Mouse (Mus musculus) lung, postnatal 0 days (tissue): ENCODE measurements at regions not wholly inside any gene's neighbourhood (a gene's known extent, or its start where the extent isn't known, plus 50 kb on each side); places are given as distances from the start of the nearest gene placed in this dataset.

Experiments
- CTCF ChIP-seq: IDR thresholded peaks from 2 replicates; pipeline ENCODE4 v1.5.1; 2016; ENCODE audit warnings: antibody characterized with exemption, mild to moderate bottlenecking
- EP300 ChIP-seq: IDR thresholded peaks from 2 replicates; pipeline ENCODE4 v1.6.1; 2016; ENCODE audit warnings: antibody characterized with exemption, mild to moderate bottlenecking, control low read depth

- TF ChIP-seq CTCF, result no peak
- TF ChIP-seq EP300, result no peak
Measured at GRCm38 (mm10) chr6:93566661-93567060, 623.4 kb upstream of the Adamts9 start.
